Mouse (Mus musculus): ENCODE data around the gene Mreg. TPM values are rescaled to one million over a fixed set of nuclear protein-coding genes. Genes with fewer than 3 reads are reported as not detected.
A peak's percentile ranks its signal among the peaks of the same experiment; 100 is the strongest.

Gene Mreg
- polyA plus RNA-seq, 1 experiment from 2014 or later, result 38.8 TPM

DNA sequence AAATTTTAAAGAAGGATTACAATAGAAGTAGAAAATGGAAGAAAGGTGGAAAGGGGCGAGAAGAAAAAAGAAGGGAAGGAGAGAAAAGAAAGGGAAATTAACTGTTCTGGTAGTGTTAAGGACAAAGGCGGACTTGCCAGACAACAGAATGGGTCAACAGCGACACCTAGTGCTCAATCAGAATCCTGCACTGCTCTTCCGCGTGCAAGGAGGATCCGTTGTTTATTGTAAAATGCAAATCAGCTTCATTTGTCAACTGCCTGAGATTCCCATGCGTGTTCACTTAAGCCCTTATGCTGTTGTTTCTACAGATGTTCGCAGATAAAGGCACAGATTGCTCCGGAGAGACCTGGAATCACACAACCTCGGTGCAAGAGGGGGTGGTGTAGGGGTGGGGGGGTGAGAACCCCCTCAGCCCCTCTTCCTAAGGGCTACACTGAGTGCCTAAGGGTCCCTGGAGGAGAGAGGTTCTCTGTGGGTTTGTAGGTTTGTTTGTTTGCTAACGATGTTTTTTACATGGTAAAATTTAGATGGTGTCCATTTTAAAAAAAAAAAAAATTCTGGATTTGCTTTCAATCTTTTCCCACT lies 70.1 kb downstream of the Mreg start:
- no peak overlapping the region for H3K27ac ChIP-seq (ENCODE audit: low read depth, low read length)
- H3K9ac ChIP-seq (ENCODE audit: low read length), result peak overlapping the region; percentile 41; the same call in 1 of the 2 replicates
- 6% methylated on average over 11 of the region's 11 CpGs for WGBS
- no peaks in the 10 kb centered on the region for H3K9me3 ChIP-seq (ENCODE audit: control insufficient read depth, low read length)
- ATAC-seq (ENCODE audit: insufficient read depth, low FRiP score, low TSS enrichment), result peak; percentile 84
- H3K4me2 ChIP-seq (ENCODE audit: low read depth), result peak overlapping the region; percentile 34
- H3K27me3 ChIP-seq (ENCODE audit: control insufficient read depth, insufficient read depth, low read length), result no peaks in the 10 kb centered on the region
- H3K4me3 ChIP-seq (ENCODE audit: low read depth, low read length), result no peak overlapping the region; the same call in 1 of the 2 replicates
- peak; percentile 85 for DNase-seq (ENCODE audit: low spot score)
- H3K36me3 ChIP-seq (ENCODE audit: control insufficient read depth, insufficient read depth, low read length), result no peaks in the 10 kb centered on the region
- no peaks in the 10 kb centered on the region for H3K4me1 ChIP-seq (ENCODE audit: control insufficient read depth, insufficient read depth, low read length)

DNA sequence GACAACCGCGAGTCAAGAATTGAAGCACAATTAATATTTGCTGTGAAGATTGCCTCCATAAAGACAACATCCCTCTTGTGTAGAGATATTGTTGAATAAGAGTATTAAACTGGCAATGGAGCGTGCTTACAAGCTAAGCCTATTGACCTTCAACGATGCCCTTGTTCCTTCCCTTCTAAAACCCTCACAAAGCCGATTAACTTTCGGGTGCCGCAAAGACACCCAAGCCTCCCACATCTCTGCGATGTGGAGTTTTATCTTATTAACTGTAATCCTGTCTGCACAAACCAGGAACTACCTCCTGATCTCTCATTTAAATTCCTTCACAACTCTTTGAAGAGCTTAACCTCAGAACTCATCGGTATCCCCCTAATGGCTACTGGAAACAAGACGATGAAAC lies 76.0 kb downstream of the Mreg start:
- no peak for ATAC-seq (ENCODE audit: insufficient read depth, low FRiP score, low TSS enrichment)
- Histone ChIP-seq H3K9me3 (ENCODE audit: control insufficient read depth, low read length) (no peaks in the 10 kb centered on the region; the same call in 1 of the 2 replicates), H3K4me3 (ENCODE audit: low read depth, low read length) (no peak overlapping the region), H3K4me2 (ENCODE audit: low read depth) (no peak overlapping the region), H3K27me3 (ENCODE audit: control insufficient read depth, insufficient read depth, low read length) (no peaks in the 10 kb centered on the region), H3K27ac (ENCODE audit: low read depth, low read length) (no peak overlapping the region), H3K36me3 (ENCODE audit: control insufficient read depth, insufficient read depth, low read length) (no peaks in the 10 kb centered on the region), H3K4me1 (ENCODE audit: control insufficient read depth, insufficient read depth, low read length) (no peaks in the 10 kb centered on the region), H3K9ac (ENCODE audit: low read length) (no peak overlapping the region)
- WGBS, result 95% methylated on average over 10 of the region's 10 CpGs
- no peak for DNase-seq (ENCODE audit: low spot score)

DNA sequence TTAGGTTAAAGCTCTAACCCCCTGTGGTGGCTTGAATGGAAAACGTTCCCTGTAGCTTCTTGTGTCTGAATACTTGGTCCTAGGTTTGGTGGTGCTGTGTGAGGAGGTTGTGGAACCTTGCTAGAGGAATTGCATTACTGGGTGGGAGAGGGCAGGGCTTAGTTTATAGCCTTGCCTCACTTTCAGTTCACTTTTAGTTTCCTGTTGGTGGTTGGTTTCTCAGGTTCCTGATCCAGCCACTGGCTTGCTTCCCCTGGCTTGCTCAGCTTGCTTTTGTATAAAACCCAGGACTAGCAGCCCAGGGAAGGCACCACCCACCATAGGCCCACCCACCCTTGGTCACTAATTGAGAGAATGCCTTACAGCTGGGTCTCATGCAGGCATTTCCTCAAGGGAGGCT lies 77.6 kb downstream of the Mreg start:
- DNase-seq (ENCODE audit: low spot score) (no peak), ATAC-seq (ENCODE audit: insufficient read depth, low FRiP score, low TSS enrichment) (no peak)
- WGBS, result 64% methylated on average over 1 of the region's 1 CpGs
- Histone ChIP-seq H3K4me1 (ENCODE audit: control insufficient read depth, insufficient read depth, low read length) (no peaks in the 10 kb centered on the region), H3K4me3 (ENCODE audit: low read depth, low read length) (no peak overlapping the region), H3K27ac (ENCODE audit: low read depth, low read length) (no peak overlapping the region), H3K9ac (ENCODE audit: low read length) (no peak overlapping the region), H3K27me3 (ENCODE audit: control insufficient read depth, insufficient read depth, low read length) (no peaks in the 10 kb centered on the region), H3K36me3 (ENCODE audit: control insufficient read depth, insufficient read depth, low read length) (no peaks in the 10 kb centered on the region), H3K9me3 (ENCODE audit: control insufficient read depth, low read length) (no peaks in the 10 kb centered on the region; the same call in 1 of the 2 replicates), H3K4me2 (ENCODE audit: low read depth) (no peak overlapping the region)

GRCm38 (mm10) chr1:72123434-72124297 lies 88.4 kb downstream of the Mreg start:
- H3K4me2 ChIP-seq (ENCODE audit: low read depth), result no peak overlapping the region; the same call in 1 of the 2 replicates
- no peaks in the 10 kb centered on the region for H3K9me3 ChIP-seq (ENCODE audit: control insufficient read depth, low read length)
- no peaks in the 10 kb centered on the region for H3K36me3 ChIP-seq (ENCODE audit: control insufficient read depth, insufficient read depth, low read length)
- ATAC-seq (ENCODE audit: insufficient read depth, low FRiP score, low TSS enrichment) (peak; percentile 63), DNase-seq (ENCODE audit: low spot score) (peak; percentile 90)
- H3K4me1 ChIP-seq (ENCODE audit: control insufficient read depth, insufficient read depth, low read length), result no peaks in the 10 kb centered on the region
- no peak overlapping the region for H3K27ac ChIP-seq (ENCODE audit: low read depth, low read length)
- WGBS, result 34% methylated on average over 23 of the region's 23 CpGs
- H3K4me3 ChIP-seq (ENCODE audit: low read depth, low read length), result no peak overlapping the region
- no peak overlapping the region for H3K9ac ChIP-seq (ENCODE audit: low read length)
- no peaks in the 10 kb centered on the region for H3K27me3 ChIP-seq (ENCODE audit: control insufficient read depth, insufficient read depth, low read length)

- H3K4me2 ChIP-seq (ENCODE audit: low read depth), result no peak overlapping the region
- DNase-seq (ENCODE audit: low spot score), result no peak
- no peak for ATAC-seq (ENCODE audit: insufficient read depth, low FRiP score, low TSS enrichment)
- H3K4me3 ChIP-seq (ENCODE audit: low read depth, low read length), result no peak overlapping the region
- H3K9ac ChIP-seq (ENCODE audit: low read length), result no peak overlapping the region
- H3K27me3 ChIP-seq (ENCODE audit: control insufficient read depth, insufficient read depth, low read length), result no peaks in the 10 kb centered on the region
- 85% methylated on average over 17 of the region's 17 CpGs for WGBS
- H3K36me3 ChIP-seq (ENCODE audit: control insufficient read depth, insufficient read depth, low read length), result no peaks in the 10 kb centered on the region
- H3K4me1 ChIP-seq (ENCODE audit: control insufficient read depth, insufficient read depth, low read length), result no peaks in the 10 kb centered on the region
- H3K27ac ChIP-seq (ENCODE audit: low read depth, low read length), result no peak overlapping the region
- H3K9me3 ChIP-seq (ENCODE audit: control insufficient read depth, low read length), result no peaks in the 10 kb centered on the region
Measured at GRCm38 (mm10) chr1:72121608-72122185, 90.4 kb downstream of the Mreg start.

DNA sequence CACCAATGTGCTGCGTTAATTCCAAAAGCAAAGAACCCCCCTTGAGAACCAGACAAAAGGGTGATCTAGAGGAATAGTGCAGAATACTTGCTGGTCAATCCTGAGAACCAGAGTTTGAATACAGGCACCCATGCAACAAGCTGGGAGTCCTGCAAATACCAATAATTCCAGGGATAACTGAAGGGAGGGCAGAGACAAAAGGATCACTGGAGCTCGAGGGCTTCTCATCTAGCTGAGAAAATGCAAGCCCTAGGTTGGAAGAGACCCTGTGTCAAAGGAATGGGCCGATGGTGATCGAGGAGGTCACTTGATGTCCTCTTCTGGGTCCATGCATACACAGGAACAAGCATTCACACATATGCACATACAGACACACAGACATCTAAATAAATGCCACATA lies 92.1 kb downstream of the Mreg start:
- H3K4me3 ChIP-seq (ENCODE audit: low read depth, low read length), result no peak overlapping the region
- H3K27ac ChIP-seq (ENCODE audit: low read depth, low read length), result no peak overlapping the region
- no peak overlapping the region for H3K4me2 ChIP-seq (ENCODE audit: low read depth)
- ATAC-seq (ENCODE audit: insufficient read depth, low FRiP score, low TSS enrichment) (no peak), DNase-seq (ENCODE audit: low spot score) (no peak)
- H3K4me1 ChIP-seq (ENCODE audit: control insufficient read depth, insufficient read depth, low read length), result no peaks in the 10 kb centered on the region
- no peaks in the 10 kb centered on the region for H3K36me3 ChIP-seq (ENCODE audit: control insufficient read depth, insufficient read depth, low read length)
- no peaks in the 10 kb centered on the region for H3K9me3 ChIP-seq (ENCODE audit: control insufficient read depth, low read length)
- no peaks in the 10 kb centered on the region for H3K27me3 ChIP-seq (ENCODE audit: control insufficient read depth, insufficient read depth, low read length)
- no peak overlapping the region for H3K9ac ChIP-seq (ENCODE audit: low read length)
- 77% methylated on average over 4 of the region's 4 CpGs for WGBS

DNA sequence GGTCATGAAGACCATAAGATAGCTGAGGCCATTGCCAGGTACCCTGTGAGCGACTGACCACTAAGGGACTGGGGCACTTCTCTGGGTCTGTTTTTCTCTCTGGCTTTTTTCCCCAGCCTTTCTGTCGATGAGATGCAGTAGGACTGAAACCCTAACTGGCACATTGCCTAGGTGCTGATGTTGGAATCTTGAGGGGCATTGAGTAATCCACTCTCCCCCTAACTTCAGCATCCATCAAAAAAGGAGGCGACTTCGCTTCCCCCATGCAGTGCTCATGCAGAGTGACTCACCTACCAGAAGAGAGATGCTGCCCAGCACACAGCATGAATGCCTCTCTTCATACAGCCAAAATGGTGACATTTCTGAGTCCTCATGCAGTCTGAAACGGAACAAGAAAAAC lies 97.9 kb downstream of the Mreg start:
- Histone ChIP-seq H3K9ac (ENCODE audit: low read length) (no peak overlapping the region), H3K27me3 (ENCODE audit: control insufficient read depth, insufficient read depth, low read length) (no peaks in the 10 kb centered on the region), H3K4me2 (ENCODE audit: low read depth) (no peak overlapping the region), H3K9me3 (ENCODE audit: control insufficient read depth, low read length) (no peaks in the 10 kb centered on the region), H3K4me1 (ENCODE audit: control insufficient read depth, insufficient read depth, low read length) (no peaks in the 10 kb centered on the region), H3K36me3 (ENCODE audit: control insufficient read depth, insufficient read depth, low read length) (no peaks in the 10 kb centered on the region), H3K4me3 (ENCODE audit: low read depth, low read length) (no peak overlapping the region), H3K27ac (ENCODE audit: low read depth, low read length) (no peak overlapping the region)
- no peak for DNase-seq (ENCODE audit: low spot score)
- no peak for ATAC-seq (ENCODE audit: insufficient read depth, low FRiP score, low TSS enrichment)
- WGBS, result 82% methylated on average over 5 of the region's 5 CpGs

All from neural tube, embryonic 11.5 days (tissue).